ENCODE assay signal across 24 mouse cellular contexts in genomic region chr3:52957861-52958260, GRCm38 (mm10).
"Had no signal": no experiment of that assay in that cellular context is flagged by ENCODE, and none has a peak within 500 bp of the region (broad histone marks: within the 10 kb centered on the region; RNA-seq: fewer than 3 reads in every experiment).

No protein-coding gene starts in this region.

- H3K4me2 ChIP-seq: heart, embryonic 12.5 days; hindbrain, embryonic 12.5 days; hindbrain, embryonic 14.5 days; kidney, embryonic 15.5 days; limb, embryonic 13.5 days; limb, embryonic 15.5 days; liver, embryonic 12.5 days had no signal

- H3K36me3 ChIP-seq: heart, embryonic 12.5 days; hindbrain, embryonic 12.5 days; kidney, embryonic 15.5 days; limb, embryonic 13.5 days; limb, embryonic 15.5 days; liver, embryonic 12.5 days had no signal

- DNase-seq: gastrocnemius, postnatal 14 days; gastrocnemius, postnatal 36 days; heart, adult 2 months; heart, postnatal 10 days; kidney, adult 11 months; kidney, adult 2 months; kidney, adult 9 months; kidney, postnatal 14 days; kidney, postnatal 36 days; layer of hippocampus, adult 9-11 months; layer of hippocampus, postnatal 36 days; left cerebral cortex, postnatal 4 days; lung, adult 18-20 months had no signal

- ATAC-seq: hindbrain, embryonic 16.5 days; intestine, embryonic 16.5 days; liver, embryonic 12.5 days had no signal

- H3K9me3 ChIP-seq: kidney, embryonic 15.5 days; limb, embryonic 13.5 days; limb, embryonic 15.5 days; liver, embryonic 12.5 days had no signal

- H3K27ac ChIP-seq: heart, adult 2 months; hindbrain, embryonic 12.5 days; hindbrain, embryonic 14.5 days; kidney, embryonic 15.5 days; kidney, postnatal 0 days; limb, embryonic 13.5 days; limb, embryonic 15.5 days; liver, embryonic 12.5 days; liver, embryonic 14.5 days had no signal

- H3K27me3 ChIP-seq: heart, embryonic 12.5 days; hindbrain, embryonic 12.5 days; kidney, embryonic 15.5 days; limb, embryonic 13.5 days; limb, embryonic 15.5 days; liver, embryonic 12.5 days had no signal

- H3K9ac ChIP-seq: heart, embryonic 12.5 days; hindbrain, embryonic 12.5 days; hindbrain, embryonic 14.5 days; kidney, embryonic 15.5 days; limb, embryonic 13.5 days; limb, embryonic 15.5 days; liver, embryonic 12.5 days; liver, embryonic 14.5 days had no signal

- H3K4me3 ChIP-seq: heart, adult 2 months; heart, embryonic 12.5 days; hindbrain, embryonic 12.5 days; kidney, embryonic 15.5 days; limb, embryonic 13.5 days; limb, embryonic 15.5 days; liver, embryonic 12.5 days had no signal
